Mouse (Mus musculus) ES-Bruce4 (cell line): ENCODE measurements around the gene Sec24c. TPM values are rescaled to one million over a fixed set of nuclear protein-coding genes. Genes with fewer than 3 reads are reported as not detected.
A peak's percentile ranks its signal among the peaks of the same experiment; 100 is the strongest.

Experiments
- H3K27ac ChIP-seq: 2 replicates; pipeline ENCODE4 v1.5.1; 2012; ENCODE audit warnings: low read length, inconsistent platforms; ENCODE audit not compliant: insufficient read depth
- H3K27me3 ChIP-seq: 2 replicates; pipeline ENCODE4 v1.6.1; 2012; ENCODE audit warnings: mild to moderate bottlenecking, low read length, inconsistent platforms; ENCODE audit not compliant: control insufficient read depth, poor library complexity, insufficient read depth, severe bottlenecking
- H3K36me3 ChIP-seq: 2 replicates; pipeline ENCODE4 v1.6.1; 2012; ENCODE audit warnings: inconsistent platforms, mild to moderate bottlenecking, low read length, moderate library complexity; ENCODE audit not compliant: control insufficient read depth, poor library complexity, insufficient read depth, severe bottlenecking
- H3K4me1 ChIP-seq: one replicate; pipeline ENCODE4 v1.8.1; 2011; ENCODE audit warnings: low read length; ENCODE audit not compliant: control insufficient read depth, insufficient read depth
- H3K4me3 ChIP-seq: 2 replicates; pipeline ENCODE4 v1.5.1; 2011; ENCODE audit warnings: low read depth, mild to moderate bottlenecking, low read length
- H3K9ac ChIP-seq: 2 replicates; pipeline ENCODE4 v1.6.1; 2012; ENCODE audit warnings: low read depth, mild to moderate bottlenecking, inconsistent platforms; ENCODE audit not compliant: poor library complexity, severe bottlenecking
- H3K9me3 ChIP-seq: replicated peaks from 2 replicates; pipeline ENCODE4 v1.6.1; 2012; ENCODE audit warnings: mild to moderate bottlenecking, low read length, inconsistent platforms; ENCODE audit not compliant: control insufficient read depth, poor library complexity, insufficient read depth, severe bottlenecking
- CTCF ChIP-seq: IDR thresholded peaks from one replicate; pipeline ENCODE4 v1.8.1; 2011; ENCODE audit warnings: low read depth, low read length
- EP300 ChIP-seq: IDR thresholded peaks from 2 replicates; pipeline ENCODE4 v1.6.1; 2011; ENCODE audit warnings: low read depth, low read length; ENCODE audit not compliant: insufficient read depth
- POLR2A ChIP-seq: IDR thresholded peaks from one replicate; pipeline ENCODE4 v1.8.1; 2011; ENCODE audit warnings: low read length; ENCODE audit not compliant: insufficient read depth
- polyA plus RNA-seq: library from polyadenylated mRNA; stranded (reverse); fragments of >200 nt; gene quantifications from 2 replicates; pipeline ENCODE4 v1.2.4, GENCODE M21; 2011; ENCODE audit warnings: low read depth; ENCODE audit not compliant: missing spikeins, insufficient read depth, insufficient read length

The Sec24c gene
- polyA plus RNA-seq, 1 experiment = 133 TPM

DNA sequence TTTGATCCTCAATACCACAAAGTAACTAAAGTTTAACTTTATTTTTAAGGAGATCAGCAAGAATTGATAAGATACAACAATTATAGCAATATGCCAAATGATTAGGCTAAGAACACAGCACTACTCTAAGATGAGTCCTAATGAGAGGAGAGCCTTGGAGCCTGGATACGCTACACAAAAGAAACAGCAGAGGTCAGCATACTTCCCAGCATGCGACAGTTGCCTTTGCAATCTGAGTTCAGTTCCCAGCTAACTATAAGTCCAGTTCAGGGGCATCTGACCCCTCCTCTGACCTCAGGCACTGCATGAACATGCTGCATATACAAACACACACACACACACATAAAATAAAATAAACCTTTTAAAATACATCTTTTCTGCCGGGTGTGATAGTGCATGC, 28.6 kb upstream of the Sec24c start:
- no peaks in the 10 kb centered on the region for H3K9me3 ChIP-seq
- no peaks in the 10 kb centered on the region for H3K4me1 ChIP-seq
- H3K4me3 ChIP-seq = no peak overlapping the region
- no peak overlapping the region for H3K27ac ChIP-seq
- H3K36me3 ChIP-seq = no peaks in the 10 kb centered on the region
- TF ChIP-seq CTCF (peak; percentile 3), EP300 (no peak)
- H3K27me3 ChIP-seq = no peaks in the 10 kb centered on the region
- no peak overlapping the region for H3K9ac ChIP-seq

GRCm38 (mm10) chr14:20646381-20646780, 27.7 kb upstream of the Sec24c start:
- Histone ChIP-seq H3K4me1 (no peaks in the 10 kb centered on the region), H3K36me3 (no peaks in the 10 kb centered on the region), H3K27ac (no peak overlapping the region), H3K9ac (no peak overlapping the region), H3K27me3 (no peaks in the 10 kb centered on the region), H3K4me3 (no peak overlapping the region), H3K9me3 (no peaks in the 10 kb centered on the region)
- TF ChIP-seq POLR2A (no peak), CTCF (no peak), EP300 (no peak)

- H3K27ac ChIP-seq = no peak overlapping the region
- H3K27me3 ChIP-seq = no peaks in the 10 kb centered on the region
- no peaks in the 10 kb centered on the region for H3K4me1 ChIP-seq
- no peak overlapping the region for H3K4me3 ChIP-seq
- no peak overlapping the region for H3K9ac ChIP-seq
- TF ChIP-seq CTCF (no peak), POLR2A (no peak), EP300 (no peak)
- H3K36me3 ChIP-seq = no peaks in the 10 kb centered on the region
- no peaks in the 10 kb centered on the region for H3K9me3 ChIP-seq
Measured at GRCm38 (mm10) chr14:20651000-20651399, 23.1 kb upstream of the Sec24c start.

DNA sequence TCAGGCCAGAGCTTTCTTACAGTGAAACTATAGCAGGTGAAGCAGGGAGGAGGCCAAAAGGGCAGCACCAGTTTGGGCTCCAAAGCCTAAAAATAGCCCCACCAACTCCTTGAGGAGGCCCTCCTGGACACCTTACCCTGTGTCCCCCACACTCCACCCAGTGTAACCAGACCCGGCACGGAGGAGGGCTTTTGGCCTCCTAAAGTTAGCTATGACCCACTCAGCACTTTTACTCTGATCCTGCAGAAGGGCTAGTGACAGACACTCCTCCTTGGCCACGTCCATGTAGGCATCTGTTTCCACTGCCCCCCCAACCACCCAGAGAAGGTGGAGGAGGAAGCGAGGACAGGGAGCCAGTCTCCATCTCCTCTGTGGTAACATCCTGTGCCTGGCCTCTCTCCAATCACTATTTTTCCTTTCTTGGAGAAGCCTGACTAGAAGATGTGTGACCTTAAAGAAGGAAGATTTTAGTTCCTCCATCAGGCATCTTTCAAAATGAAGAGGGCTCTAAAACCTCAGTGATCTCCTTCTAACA, 22.3 kb upstream of the Sec24c start:
- Histone ChIP-seq H3K36me3 (no peaks in the 10 kb centered on the region), H3K4me3 (no peak overlapping the region), H3K27me3 (no peaks in the 10 kb centered on the region), H3K27ac (no peak overlapping the region), H3K4me1 (no peaks in the 10 kb centered on the region), H3K9me3 (no peaks in the 10 kb centered on the region), H3K9ac (no peak overlapping the region)
- TF ChIP-seq CTCF = no peak

DNA sequence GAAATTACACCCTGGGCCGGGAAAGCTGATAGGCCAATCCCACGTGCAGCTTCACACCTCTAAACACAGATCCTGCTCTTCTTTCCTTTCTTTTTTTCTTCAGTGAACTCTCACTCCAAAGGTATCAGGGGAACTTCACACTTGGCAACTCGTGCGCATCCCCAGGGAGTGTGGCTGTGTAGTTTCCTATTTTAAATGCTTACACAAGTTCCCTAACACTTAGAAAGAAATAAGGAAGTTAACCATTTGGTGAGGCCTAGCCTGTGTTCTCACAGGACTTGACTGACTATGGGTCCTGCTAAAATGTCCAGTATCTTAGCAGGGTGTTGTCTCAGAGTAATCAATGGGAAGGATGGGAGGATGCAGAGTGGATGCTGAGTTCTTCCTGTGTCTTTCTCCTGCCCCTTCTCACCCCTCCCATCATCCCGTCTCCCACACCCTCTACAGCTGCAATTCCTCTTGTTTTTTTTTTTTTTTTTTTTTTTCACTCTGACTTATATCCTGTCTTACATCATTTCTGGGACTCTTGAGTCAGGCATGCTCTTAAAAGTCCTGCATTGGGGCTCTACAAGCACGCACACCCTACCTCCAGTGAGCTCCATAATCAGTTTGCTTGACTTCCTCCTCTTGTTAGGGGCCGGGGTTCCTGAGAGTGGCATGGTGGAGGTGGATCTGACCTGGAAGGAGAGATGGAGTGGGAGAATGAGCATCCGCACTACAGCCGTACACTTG, 19.3 kb upstream of the Sec24c start:
- Histone ChIP-seq H3K36me3 (no peaks in the 10 kb centered on the region), H3K9ac (no peak overlapping the region), H3K9me3 (no peaks in the 10 kb centered on the region), H3K27ac (no peak overlapping the region), H3K27me3 (no peaks in the 10 kb centered on the region), H3K4me1 (no peaks in the 10 kb centered on the region), H3K4me3 (no peak overlapping the region)
- TF ChIP-seq EP300 (no peak), POLR2A (no peak), CTCF (no peak)

DNA sequence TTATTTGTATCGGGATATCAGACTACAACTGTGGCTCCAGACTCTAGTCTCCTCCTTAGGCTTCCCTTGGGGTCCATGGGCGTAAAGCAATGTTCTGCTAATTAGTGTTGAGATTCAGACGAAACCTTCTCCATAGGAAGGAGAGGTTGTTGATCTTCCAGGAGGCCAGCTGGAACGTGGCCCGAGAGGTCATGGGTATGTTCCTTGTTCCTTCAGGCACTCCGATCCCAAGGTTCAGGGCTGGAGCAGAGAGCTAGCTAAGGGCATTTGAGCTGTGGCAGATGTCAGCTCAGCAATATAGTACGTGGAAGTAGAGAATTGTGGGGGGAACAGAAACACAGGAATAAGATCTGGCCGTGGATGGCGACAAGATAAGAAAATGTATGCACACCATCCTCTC, 18.4 kb upstream of the Sec24c start:
- no peaks in the 10 kb centered on the region for H3K27me3 ChIP-seq
- no peak overlapping the region for H3K4me3 ChIP-seq
- no peaks in the 10 kb centered on the region for H3K4me1 ChIP-seq
- H3K9me3 ChIP-seq = no peaks in the 10 kb centered on the region
- TF ChIP-seq CTCF = no peak
- TF ChIP-seq POLR2A = no peak
- no peak for TF ChIP-seq EP300
- no peaks in the 10 kb centered on the region for H3K36me3 ChIP-seq
- no peak overlapping the region for H3K9ac ChIP-seq
- H3K27ac ChIP-seq = no peak overlapping the region
